Mouse (Mus musculus): ENCODE measurements around the gene Creb3l2. TPM values are rescaled to one million over a fixed set of nuclear protein-coding genes. Genes with fewer than 3 reads are reported as not detected.

Gene Creb3l2
- polyA plus RNA-seq, 1 experiment, result 8.8 TPM

GRCm38 (mm10) chr6:37350315-37350714, 91.6 kb downstream of the Creb3l2 start:
- no peaks in the 10 kb centered on the region for H3K27me3 ChIP-seq (ENCODE audit: control insufficient read depth, insufficient read depth, insufficient read length)
- no peaks in the 10 kb centered on the region for H3K79me3 ChIP-seq (ENCODE audit: low read depth)
- peaks cover 18% of the 10 kb centered on the region for H3K36me3 ChIP-seq (ENCODE audit: control insufficient read depth, insufficient read depth)
- no peak overlapping the region for H3K4me3 ChIP-seq (ENCODE audit: insufficient read depth, poor library complexity, severe bottlenecking)
- H3ac ChIP-seq (ENCODE audit: control insufficient read depth, insufficient read length, low read depth), result no peak overlapping the region
- TF ChIP-seq MYOG (IDR thresholded peaks at IDR 0.05; ENCODE audit: control insufficient read depth, extremely low read depth, insufficient read length) (no peak), MYOD1 (IDR thresholded peaks at IDR 0.05; ENCODE audit: control insufficient read depth, insufficient read length, low read depth) (no peak), USF1 (IDR thresholded peaks at IDR 0.05; ENCODE audit: low read depth) (no peak), CTCF (IDR thresholded peaks at IDR 0.05; ENCODE audit: control insufficient read depth, insufficient read depth, insufficient read length) (no peak)
- H3K79me2 ChIP-seq (ENCODE audit: control insufficient read depth, insufficient read depth), result no peaks in the 10 kb centered on the region

DNA sequence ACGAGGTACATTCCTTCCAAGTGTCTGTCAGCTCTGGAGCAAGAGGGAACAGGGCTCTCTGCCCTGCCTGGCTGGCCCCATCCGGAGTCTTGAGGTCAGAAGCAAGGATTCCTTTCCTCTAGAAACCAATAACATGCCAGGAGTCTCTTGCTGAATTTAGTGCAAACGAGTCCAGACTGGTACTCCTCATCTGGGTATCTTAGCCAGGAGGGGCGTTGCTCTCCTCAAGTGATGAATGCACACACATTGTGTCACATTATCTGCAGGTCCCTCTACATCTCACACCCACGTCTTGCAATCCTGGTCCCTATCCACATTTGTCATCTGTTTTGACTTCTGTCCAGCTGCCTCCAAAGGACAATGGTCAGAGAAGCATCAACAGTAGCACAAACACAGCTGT, 94.3 kb downstream of the Creb3l2 start:
- Histone ChIP-seq H3K27me3 (ENCODE audit: control insufficient read depth, insufficient read depth, insufficient read length) (no peaks in the 10 kb centered on the region), H3K4me3 (ENCODE audit: insufficient read depth, poor library complexity, severe bottlenecking) (no peak overlapping the region), H3K79me3 (ENCODE audit: low read depth) (no peaks in the 10 kb centered on the region), H3K79me2 (ENCODE audit: control insufficient read depth, insufficient read depth) (no peaks in the 10 kb centered on the region), H3K36me3 (ENCODE audit: control insufficient read depth, insufficient read depth) (peaks cover 14% of the 10 kb centered on the region), H3ac (ENCODE audit: control insufficient read depth, insufficient read length, low read depth) (no peak overlapping the region)
- TF ChIP-seq USF1 (IDR thresholded peaks at IDR 0.05; ENCODE audit: low read depth), result no peak
- no peak for TF ChIP-seq CEBPB (IDR thresholded peaks at IDR 0.05; ENCODE audit: low read depth)
- TF ChIP-seq FOSL1 (IDR thresholded peaks at IDR 0.05; ENCODE audit: insufficient read depth, low read length, poor library complexity, severe bottlenecking), result no peak
- TF ChIP-seq MYOD1 (IDR thresholded peaks at IDR 0.05; ENCODE audit: control insufficient read depth, insufficient read length, low read depth), result no peak
- no peak for TF ChIP-seq CTCF (IDR thresholded peaks at IDR 0.05; ENCODE audit: control insufficient read depth, insufficient read depth, insufficient read length)
- no peak for TF ChIP-seq MYOG (IDR thresholded peaks at IDR 0.05; ENCODE audit: control insufficient read depth, extremely low read depth, insufficient read length)

DNA sequence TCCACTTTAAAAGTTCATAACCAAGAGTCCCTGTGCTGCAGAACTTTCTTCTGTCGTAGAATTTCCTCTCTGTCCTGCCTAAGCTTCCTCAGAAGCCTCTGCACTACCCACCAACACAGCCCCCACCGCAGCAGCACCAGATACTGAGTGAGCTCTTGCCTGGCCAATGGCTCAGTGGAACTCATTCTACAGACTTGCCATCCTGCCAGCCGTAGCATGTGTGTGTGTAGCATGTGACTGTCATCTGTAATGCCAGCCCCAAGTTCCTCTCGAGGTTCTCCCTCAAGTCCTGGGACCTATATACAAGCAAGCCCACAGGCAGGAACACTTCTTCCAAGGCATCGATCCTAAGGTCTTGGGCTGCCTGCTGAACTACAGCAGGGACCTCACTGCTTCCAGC, 103.9 kb downstream of the Creb3l2 start:
- Histone ChIP-seq H3ac (ENCODE audit: control insufficient read depth, insufficient read length, low read depth) (no peak overlapping the region), H3K79me2 (ENCODE audit: control insufficient read depth, insufficient read depth) (no peaks in the 10 kb centered on the region), H3K27me3 (ENCODE audit: control insufficient read depth, insufficient read depth, insufficient read length) (no peaks in the 10 kb centered on the region), H3K36me3 (ENCODE audit: control insufficient read depth, insufficient read depth) (peaks cover 10% of the 10 kb centered on the region), H3K79me3 (ENCODE audit: low read depth) (no peaks in the 10 kb centered on the region), H3K4me3 (ENCODE audit: insufficient read depth, poor library complexity, severe bottlenecking) (no peak overlapping the region)
- TF ChIP-seq CEBPB (IDR thresholded peaks at IDR 0.05; ENCODE audit: low read depth) (no peak), USF1 (IDR thresholded peaks at IDR 0.05; ENCODE audit: low read depth) (no peak), MYOG (IDR thresholded peaks at IDR 0.05; ENCODE audit: control insufficient read depth, extremely low read depth, insufficient read length) (no peak), MYOD1 (IDR thresholded peaks at IDR 0.05; ENCODE audit: control insufficient read depth, insufficient read length, low read depth) (no peak), MAX (IDR thresholded peaks at IDR 0.05) (no peak), FOSL1 (IDR thresholded peaks at IDR 0.05; ENCODE audit: insufficient read depth, low read length, poor library complexity, severe bottlenecking) (no peak), CTCF (IDR thresholded peaks at IDR 0.05; ENCODE audit: control insufficient read depth, insufficient read depth, insufficient read length) (no peak)

GRCm38 (mm10) chr6:37336831-37337260, 105.1 kb downstream of the Creb3l2 start:
- Histone ChIP-seq H3K79me2 (ENCODE audit: control insufficient read depth, insufficient read depth) (no peaks in the 10 kb centered on the region), H3ac (ENCODE audit: control insufficient read depth, insufficient read length, low read depth) (no peak overlapping the region), H3K79me3 (ENCODE audit: low read depth) (no peaks in the 10 kb centered on the region), H3K27me3 (ENCODE audit: control insufficient read depth, insufficient read depth, insufficient read length) (no peaks in the 10 kb centered on the region), H3K4me3 (ENCODE audit: insufficient read depth, poor library complexity, severe bottlenecking) (no peak overlapping the region), H3K36me3 (ENCODE audit: control insufficient read depth, insufficient read depth) (peaks cover 16% of the 10 kb centered on the region)
- no peak for TF ChIP-seq MYOG (IDR thresholded peaks at IDR 0.05; ENCODE audit: control insufficient read depth, extremely low read depth, insufficient read length)
- TF ChIP-seq USF1 (IDR thresholded peaks at IDR 0.05; ENCODE audit: low read depth), result no peak
- TF ChIP-seq MAX (IDR thresholded peaks at IDR 0.05), result no peak
- TF ChIP-seq CTCF (IDR thresholded peaks at IDR 0.05; ENCODE audit: control insufficient read depth, insufficient read depth, insufficient read length), result no peak

- TF ChIP-seq MYOD1 (IDR thresholded peaks at IDR 0.05; ENCODE audit: control insufficient read depth, insufficient read length, low read depth), result no peak
- no peak for TF ChIP-seq FOSL1 (IDR thresholded peaks at IDR 0.05; ENCODE audit: insufficient read depth, low read length, poor library complexity, severe bottlenecking)
- TF ChIP-seq CEBPB (IDR thresholded peaks at IDR 0.05; ENCODE audit: low read depth), result no peak
- TF ChIP-seq MAX (IDR thresholded peaks at IDR 0.05), result no peak
- TF ChIP-seq MYOG (IDR thresholded peaks at IDR 0.05; ENCODE audit: control insufficient read depth, extremely low read depth, insufficient read length), result no peak
- TF ChIP-seq USF1 (IDR thresholded peaks at IDR 0.05; ENCODE audit: low read depth), result no peak
- TF ChIP-seq CTCF (IDR thresholded peaks at IDR 0.05; ENCODE audit: control insufficient read depth, insufficient read depth, insufficient read length), result no peak
- H3K79me2 ChIP-seq (ENCODE audit: control insufficient read depth, insufficient read depth), result no peaks in the 10 kb centered on the region
- no peak overlapping the region for H3K4me3 ChIP-seq (ENCODE audit: insufficient read depth, poor library complexity, severe bottlenecking)
- H3K36me3 ChIP-seq (ENCODE audit: control insufficient read depth, insufficient read depth), result peaks cover 16% of the 10 kb centered on the region
- H3K79me3 ChIP-seq (ENCODE audit: low read depth), result no peaks in the 10 kb centered on the region
- H3K27me3 ChIP-seq (ENCODE audit: control insufficient read depth, insufficient read depth, insufficient read length), result no peaks in the 10 kb centered on the region
- H3ac ChIP-seq (ENCODE audit: control insufficient read depth, insufficient read length, low read depth), result no peak overlapping the region
These were observed 105.6 kb downstream of the Creb3l2 start for GRCm38 (mm10) chr6:37336381-37336780.

DNA sequence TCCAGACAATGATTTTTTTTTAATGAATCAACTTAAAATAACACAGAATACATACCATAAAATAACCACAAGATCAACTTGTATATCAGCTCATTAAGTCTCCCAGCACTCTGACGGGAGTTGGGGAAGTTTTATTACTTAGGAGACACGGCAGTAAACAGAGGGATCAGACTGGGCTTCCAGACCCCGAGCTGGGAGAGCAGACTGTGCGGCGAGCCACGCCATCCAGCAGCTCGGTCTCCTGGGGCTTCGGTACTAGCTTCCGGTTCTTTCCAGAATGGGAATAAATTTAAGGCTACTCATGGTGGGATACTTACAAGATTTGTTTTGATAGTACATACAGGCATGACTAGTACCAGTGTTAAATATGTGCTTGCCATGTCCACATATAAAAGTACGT, 109.1 kb downstream of the Creb3l2 start:
- no peaks in the 10 kb centered on the region for H3K79me2 ChIP-seq (ENCODE audit: control insufficient read depth, insufficient read depth)
- no peak overlapping the region for H3ac ChIP-seq (ENCODE audit: control insufficient read depth, insufficient read length, low read depth)
- TF ChIP-seq USF1 (IDR thresholded peaks at IDR 0.05; ENCODE audit: low read depth), result no peak
- no peak for TF ChIP-seq CTCF (IDR thresholded peaks at IDR 0.05; ENCODE audit: control insufficient read depth, insufficient read depth, insufficient read length)
- no peak for TF ChIP-seq MYOD1 (IDR thresholded peaks at IDR 0.05; ENCODE audit: control insufficient read depth, insufficient read length, low read depth)
- TF ChIP-seq FOSL1 (IDR thresholded peaks at IDR 0.05; ENCODE audit: insufficient read depth, low read length, poor library complexity, severe bottlenecking), result no peak
- no peak for TF ChIP-seq CEBPB (IDR thresholded peaks at IDR 0.05; ENCODE audit: low read depth)
- no peak for TF ChIP-seq MAX (IDR thresholded peaks at IDR 0.05)
- no peak for TF ChIP-seq MYOG (IDR thresholded peaks at IDR 0.05; ENCODE audit: control insufficient read depth, extremely low read depth, insufficient read length)
- H3K79me3 ChIP-seq (ENCODE audit: low read depth), result no peaks in the 10 kb centered on the region
- no peaks in the 10 kb centered on the region for H3K27me3 ChIP-seq (ENCODE audit: control insufficient read depth, insufficient read depth, insufficient read length)
- peaks cover 13% of the 10 kb centered on the region for H3K36me3 ChIP-seq (ENCODE audit: control insufficient read depth, insufficient read depth)
- H3K4me3 ChIP-seq (ENCODE audit: insufficient read depth, poor library complexity, severe bottlenecking), result no peak overlapping the region
